In the genomic region with DNA sequence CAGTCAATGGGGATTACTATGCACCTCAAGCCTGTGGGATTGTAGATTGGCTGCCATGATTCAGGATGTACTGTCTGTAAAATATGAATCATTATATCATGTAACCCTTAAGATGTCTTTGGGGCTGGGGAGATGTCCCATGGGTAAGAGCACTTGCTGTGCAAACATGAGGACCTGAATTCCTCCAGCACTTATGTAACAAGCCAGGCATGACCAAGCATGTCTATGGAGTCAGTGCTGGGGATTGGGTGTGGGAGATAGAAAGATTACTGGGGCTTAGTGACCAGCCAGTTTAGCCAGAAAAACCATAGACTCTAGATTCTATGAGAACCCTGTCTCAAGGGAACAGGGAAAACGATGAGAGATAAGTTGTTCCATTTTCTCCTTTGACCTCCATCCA, we compare ENCODE assay signal across 36 mouse cellular contexts. TPM values are rescaled to one million over a fixed set of nuclear protein-coding genes. Genes with fewer than 3 reads are reported as not detected.
A peak's percentile ranks its signal among the peaks of the same experiment; 100 is the strongest.
DNase-seq lines count a peak whose midpoint lies in the region; ATAC-seq and TF ChIP-seq lines count a peak whose summit lies in the region.
"Had no signal": no experiment of that assay in that cellular context is flagged by ENCODE, and none has a peak within 500 bp of the region (broad histone marks: within the 10 kb centered on the region; RNA-seq: fewer than 3 reads in every experiment).

No protein-coding gene starts in this region.

- 87% methylated on average over 1 of the region's 1 CpGs for WGBS in kidney, embryonic 14.5 days
- WGBS in kidney, embryonic 15.5 days, result 81% methylated on average over 1 of the region's 1 CpGs
- WGBS in stomach, postnatal 0 days, result 58% methylated on average over 1 of the region's 1 CpGs

- no peak overlapping the region for H3K27ac ChIP-seq in kidney, embryonic 14.5 days (ENCODE audit: low read depth, low read length)
- H3K27ac ChIP-seq in kidney, embryonic 15.5 days, result no peak overlapping the region
- no peak overlapping the region for H3K27ac ChIP-seq in stomach, postnatal 0 days (replicated peaks)
- H3K27ac ChIP-seq: embryonic facial prominence, embryonic 13.5 days; forebrain, embryonic 10.5 days; forebrain, embryonic 13.5 days; hindbrain, embryonic 12.5 days; hindbrain, embryonic 15.5 days had no signal

- no peak overlapping the region for H3K4me2 ChIP-seq in kidney, embryonic 14.5 days (replicated peaks; ENCODE audit: low read depth, low read length)
- no peak overlapping the region for H3K4me2 ChIP-seq in kidney, embryonic 15.5 days
- H3K4me2 ChIP-seq in stomach, postnatal 0 days (replicated peaks; ENCODE audit: low read depth), result no peak overlapping the region
- H3K4me2 ChIP-seq: embryonic facial prominence, embryonic 13.5 days; forebrain, embryonic 13.5 days; heart, embryonic 11.5 days; hindbrain, embryonic 12.5 days; hindbrain, embryonic 15.5 days had no signal

- no peaks in the 10 kb centered on the region for H3K27me3 ChIP-seq in kidney, embryonic 14.5 days (ENCODE audit: control insufficient read depth, insufficient read depth, low read length)
- no peaks in the 10 kb centered on the region for H3K27me3 ChIP-seq in kidney, embryonic 15.5 days
- no peaks in the 10 kb centered on the region for H3K27me3 ChIP-seq in stomach, postnatal 0 days (ENCODE audit: control insufficient read depth, insufficient read depth, low read length)
- H3K27me3 ChIP-seq: embryonic facial prominence, embryonic 13.5 days; forebrain, embryonic 13.5 days; hindbrain, embryonic 12.5 days; hindbrain, embryonic 15.5 days had no signal

- H3K36me3 ChIP-seq in kidney, embryonic 14.5 days (ENCODE audit: control insufficient read depth, insufficient read depth, low read length), result no peaks in the 10 kb centered on the region
- H3K36me3 ChIP-seq in kidney, embryonic 15.5 days, result no peaks in the 10 kb centered on the region
- H3K36me3 ChIP-seq in stomach, postnatal 0 days (ENCODE audit: control insufficient read depth, insufficient read depth, low read length), result no peaks in the 10 kb centered on the region
- H3K36me3 ChIP-seq: embryonic facial prominence, embryonic 13.5 days; forebrain, embryonic 10.5 days; hindbrain, embryonic 12.5 days; hindbrain, embryonic 15.5 days had no signal

- 0 out of 2 replicates have a peak, but pooled peaks cover 2% of the 10 kb centered on the region for H3K4me1 ChIP-seq in kidney, embryonic 14.5 days (ENCODE audit: control insufficient read depth, insufficient read depth, low read length)
- 0 out of 2 replicates have a peak, but pooled peaks cover 3% of the 10 kb centered on the region for H3K4me1 ChIP-seq in kidney, embryonic 15.5 days
- no peaks in the 10 kb centered on the region for H3K4me1 ChIP-seq in stomach, postnatal 0 days (replicated peaks; ENCODE audit: control insufficient read depth, insufficient read depth)
- H3K4me1 ChIP-seq: embryonic facial prominence, embryonic 13.5 days; forebrain, embryonic 10.5 days; forebrain, embryonic 13.5 days; hindbrain, embryonic 12.5 days; hindbrain, embryonic 15.5 days had no signal

- TF ChIP-seq EP300 in stomach, postnatal 0 days (optimal IDR thresholded peaks at IDR 0.05), result peak; percentile 50

- no peak overlapping the region for H3K9ac ChIP-seq in kidney, embryonic 14.5 days (ENCODE audit: low read depth, low read length)
- no peak overlapping the region for H3K9ac ChIP-seq in kidney, embryonic 15.5 days
- H3K9ac ChIP-seq in stomach, postnatal 0 days (ENCODE audit: low read length), result no peak overlapping the region
- H3K9ac ChIP-seq: embryonic facial prominence, embryonic 13.5 days; forebrain, embryonic 13.5 days; hindbrain, embryonic 12.5 days; hindbrain, embryonic 15.5 days had no signal

- DNase-seq in urinary bladder, postnatal 36 days (ENCODE audit: low spot score in 2 of 2), result peak; percentile 36 to 54
- no peak for DNase-seq in urinary bladder, postnatal 10 days (ENCODE audit: low spot score)
- DNase-seq in gonadal fat pad, adult 2 months (ENCODE audit: low read depth), result peak; percentile 97
- DNase-seq in stomach, postnatal 0 days (ENCODE audit: low spot score), result no peak
- no peak for DNase-seq in T-cell, adult 2 months (ENCODE audit: low spot score)
- no peak for DNase-seq in layer of hippocampus, postnatal 14 days (ENCODE audit: low spot score in 2 of 2)
- DNase-seq: adrenal gland, adult 8-10 months; adrenal gland, postnatal 36 days; B cell, adult 2 months; cerebellum, adult 18-20 months; cerebellum, adult 9-10 months; cerebellum, postnatal 25 days; gastrocnemius, postnatal 10 days; gastrocnemius, postnatal 36 days; heart, adult 11 months had no signal

- no peak overlapping the region for H3K4me3 ChIP-seq in kidney, embryonic 14.5 days (ENCODE audit: low read length)
- no peak overlapping the region for H3K4me3 ChIP-seq in kidney, embryonic 15.5 days (replicated peaks)
- H3K4me3 ChIP-seq in stomach, postnatal 0 days (ENCODE audit: low read depth, low read length), result no peak overlapping the region
- H3K4me3 ChIP-seq: embryonic facial prominence, embryonic 13.5 days; erythroblast, embryonic 14.5 days; forebrain, embryonic 10.5 days; forebrain, embryonic 13.5 days; hindbrain, embryonic 12.5 days; hindbrain, embryonic 15.5 days had no signal

- no peak for TF ChIP-seq CTCF in stomach, postnatal 0 days (IDR thresholded peaks at IDR 0.05; ENCODE audit: low read depth)

- peak; percentile 32; the same call in 1 of the 2 replicates for ATAC-seq in kidney, embryonic 14.5 days (ENCODE audit: low FRiP score, low TSS enrichment)
- ATAC-seq in kidney, embryonic 15.5 days (replicated peaks; ENCODE audit: low FRiP score), result no peak; the same call in 1 of the 2 replicates
- 0 out of 2 replicates have a peak, but pooled peaks have one; percentile 42 for ATAC-seq in stomach, postnatal 0 days (ENCODE audit: low FRiP score, low TSS enrichment)
- ATAC-seq: activated CD4-positive, CD25-positive, alpha-beta regulatory T cell, adult 4 months; forebrain, embryonic 13.5 days; forebrain, embryonic 16.5 days had no signal

- H3K9me3 ChIP-seq in kidney, embryonic 14.5 days (ENCODE audit: control insufficient read depth, low read length), result no peaks in the 10 kb centered on the region
- no peaks in the 10 kb centered on the region for H3K9me3 ChIP-seq in kidney, embryonic 15.5 days (replicated peaks)
- no peaks in the 10 kb centered on the region for H3K9me3 ChIP-seq in stomach, postnatal 0 days (ENCODE audit: control insufficient read depth, low read length)
- H3K9me3 ChIP-seq: embryonic facial prominence, embryonic 13.5 days; forebrain, embryonic 10.5 days; forebrain, embryonic 13.5 days; hindbrain, embryonic 12.5 days; hindbrain, embryonic 15.5 days had no signal

RNA-seq across cellular contexts. Expression of a gene that starts 18.4 kb away (rescaled TPM):
- polyA plus RNA-seq in kidney, embryonic 14.5 days (2014; fragmentation: Nextera tagmentation; extraction: Ambion mirVana), result not detected in 2 replicates
- polyA plus RNA-seq in kidney, embryonic 15.5 days (2015; fragmentation: Nextera tagmentation; extraction: Ambion mirVana), result 0.19 TPM in 1 of 2 replicates, not detected in the other
- not detected in 2 replicates for polyA plus RNA-seq in gonadal fat pad, adult 2 months (2012; rRNA removed)
- 33.0 and 35.0 TPM in 2 replicates for polyA plus RNA-seq in stomach, postnatal 0 days (2015; fragmentation: Nextera tagmentation; extraction: Ambion mirVana)
- under 1 TPM in 1 of 2 experiments, not detected in 1; 0.52 TPM for total RNA-seq in layer of hippocampus, postnatal 14 days (2021)
- total RNA-seq: adrenal gland, adult 8-10 months; adrenal gland, postnatal 36 days; common myeloid progenitor, adult 5-6 weeks; gastrocnemius, adult 18-20 months; gastrocnemius, postnatal 10 days; gastrocnemius, postnatal 36 days; heart, adult 8-10 months; heart, postnatal 25 days; hematopoietic stem cell, adult 5-6 weeks; MEL had no signal
- polyA plus RNA-seq: activated CD4-positive, CD25-positive, alpha-beta regulatory T cell, adult 4 months; erythroblast, embryonic 14.5 days; forebrain, embryonic 10.5 days; forebrain, embryonic 13.5 days; forebrain, embryonic 16.5 days; heart, embryonic 11.5 days; heart, embryonic 14.5 days; heart, postnatal 0 days; hindbrain, embryonic 12.5 days; hindbrain, embryonic 15.5 days; intestine, embryonic 14.5 days had no signal

RNA-seq across cellular contexts. Expression of a gene that starts 46.8 kb away (rescaled TPM):
- not detected in 2 replicates for polyA plus RNA-seq in kidney, embryonic 14.5 days (2014; fragmentation: Nextera tagmentation; extraction: Ambion mirVana)
- polyA plus RNA-seq in kidney, embryonic 15.5 days (2015; fragmentation: Nextera tagmentation; extraction: Ambion mirVana), result 0.08 and 0.09 TPM in 2 replicates
- polyA plus RNA-seq in gonadal fat pad, adult 2 months (2012; rRNA removed), result 2.5 and 2.8 TPM in 2 replicates
- 16.3 and 17.4 TPM in 2 replicates for polyA plus RNA-seq in stomach, postnatal 0 days (2015; fragmentation: Nextera tagmentation; extraction: Ambion mirVana)
- not detected for total RNA-seq in layer of hippocampus, postnatal 14 days (2021)
- total RNA-seq: adrenal gland, adult 8-10 months; adrenal gland, postnatal 36 days; gastrocnemius, adult 18-20 months; gastrocnemius, postnatal 10 days; gastrocnemius, postnatal 36 days; heart, adult 8-10 months; heart, postnatal 25 days; MEL had no signal
- polyA plus RNA-seq: activated CD4-positive, CD25-positive, alpha-beta regulatory T cell, adult 4 months; CD4-positive, CD25-positive, alpha-beta regulatory T cell, adult 4 months; erythroblast, embryonic 14.5 days; forebrain, embryonic 13.5 days; forebrain, embryonic 16.5 days; heart, embryonic 11.5 days; heart, embryonic 14.5 days; heart, postnatal 0 days; hindbrain, embryonic 12.5 days; hindbrain, embryonic 15.5 days had no signal

RNA-seq across cellular contexts. Expression of a gene that starts 51.9 kb away (rescaled TPM):
- polyA plus RNA-seq in kidney, embryonic 14.5 days (2014; fragmentation: Nextera tagmentation; extraction: Ambion mirVana), result not detected in 2 replicates
- polyA plus RNA-seq in kidney, embryonic 15.5 days (2015; fragmentation: Nextera tagmentation; extraction: Ambion mirVana), result not detected in 2 replicates
- polyA plus RNA-seq in gonadal fat pad, adult 2 months (2012; rRNA removed), result not detected in 2 replicates
- 1.1 and 1.2 TPM in 2 replicates for polyA plus RNA-seq in stomach, postnatal 0 days (2015; fragmentation: Nextera tagmentation; extraction: Ambion mirVana)
- not detected for total RNA-seq in layer of hippocampus, postnatal 14 days (2021)
- total RNA-seq: common myeloid progenitor, adult 5-6 weeks; gastrocnemius, adult 18-20 months; gastrocnemius, postnatal 10 days; gastrocnemius, postnatal 36 days; heart, adult 8-10 months; heart, postnatal 25 days; hematopoietic stem cell, adult 5-6 weeks; MEL had no signal
- polyA plus RNA-seq: activated CD4-positive, CD25-positive, alpha-beta regulatory T cell, adult 4 months; CD4-positive, CD25-positive, alpha-beta regulatory T cell, adult 4 months; embryonic facial prominence, embryonic 13.5 days; erythroblast, embryonic 14.5 days; forebrain, embryonic 10.5 days; forebrain, embryonic 13.5 days; forebrain, embryonic 16.5 days; heart, embryonic 11.5 days; heart, embryonic 14.5 days; heart, postnatal 0 days; hindbrain, embryonic 12.5 days; hindbrain, embryonic 15.5 days had no signal

Comparison
In these comparisons a context has a peak if more than half of its experiments do, and no peak if none do; other contexts are left out.
1. DNase-seq: peak in urinary bladder, postnatal 36 days (2 of 2) and gonadal fat pad, adult 2 months (single experiment); none in urinary bladder, postnatal 10 days (single experiment), stomach, postnatal 0 days (single experiment), T-cell, adult 2 months (single experiment) and layer of hippocampus, postnatal 14 days (0 of 2).
2. RNA of a gene that starts 18.4 kb away (polyA plus RNA-seq): 33.0 to 35.0 TPM in stomach, postnatal 0 days; not detected in kidney, embryonic 14.5 days, 0.19 TPM in kidney, embryonic 15.5 days and not detected in gonadal fat pad, adult 2 months; every median in the first group is over 10 times any median in the second.